Mouse (Mus musculus) thymus, postnatal 4 days (tissue): ENCODE measurements at regions not wholly inside any gene's neighbourhood (a gene's known extent, or its start where the extent isn't known, plus 50 kb on each side); places are given as distances from the start of the nearest gene placed in this dataset.

ENCODE experiments used
- DNase-seq: peaks from one replicate; pipeline ENCODE4 v3.0.0; 2021

- DNase-seq, result no peak
Observed at GRCm38 (mm10) chr13:101884752-101885151, 116.7 kb upstream of the Pik3r1 start.

GRCm38 (mm10) chr13:101891473-101891872 lies 123.5 kb upstream of the Pik3r1 start:
- no peak for DNase-seq

- no peak for DNase-seq
Observed at GRCm38 (mm10) chr13:101893035-101893600, 125.1 kb upstream of the Pik3r1 start.

- DNase-seq, result no peak
Observed at GRCm38 (mm10) chr13:101895161-101895560, 127.1 kb upstream of the Pik3r1 start.

- no peak for DNase-seq
Observed at GRCm38 (mm10) chr13:101895686-101896085, 127.7 kb upstream of the Pik3r1 start.

- DNase-seq, result no peak
Observed at GRCm38 (mm10) chr13:101896946-101897345, 128.9 kb upstream of the Pik3r1 start.

GRCm38 (mm10) chr13:101902213-101902612 lies 134.2 kb upstream of the Pik3r1 start:
- DNase-seq, result no peak

- DNase-seq, result no peak
Observed at GRCm38 (mm10) chr13:101905909-101906676, 138.1 kb upstream of the Pik3r1 start.

- DNase-seq, result no peak
Observed at GRCm38 (mm10) chr13:101909026-101909425, 141.0 kb upstream of the Pik3r1 start.

- no peak for DNase-seq
Observed at GRCm38 (mm10) chr13:101910687-101911086, 142.7 kb upstream of the Pik3r1 start.

GRCm38 (mm10) chr13:101914132-101914531 lies 146.1 kb upstream of the Pik3r1 start:
- DNase-seq, result no peak

GRCm38 (mm10) chr13:101914691-101915541 lies 146.9 kb upstream of the Pik3r1 start:
- no peak for DNase-seq

GRCm38 (mm10) chr13:101915542-101915941 lies 147.5 kb upstream of the Pik3r1 start:
- no peak for DNase-seq

GRCm38 (mm10) chr13:101915948-101916594 lies 148.1 kb upstream of the Pik3r1 start:
- no peak for DNase-seq

GRCm38 (mm10) chr13:101916876-101917275 lies 148.9 kb upstream of the Pik3r1 start:
- DNase-seq, result peak; percentile 31

GRCm38 (mm10) chr13:101918185-101918584 lies 150.2 kb upstream of the Pik3r1 start:
- no peak for DNase-seq

GRCm38 (mm10) chr13:101919266-101919665 lies 151.2 kb upstream of the Pik3r1 start:
- no peak for DNase-seq

- DNase-seq, result no peak
Observed at GRCm38 (mm10) chr13:101920384-101920783, 152.4 kb upstream of the Pik3r1 start.

- no peak for DNase-seq
Observed at GRCm38 (mm10) chr13:101924637-101925036, 156.6 kb upstream of the Pik3r1 start.

- DNase-seq, result no peak
Observed at GRCm38 (mm10) chr13:101931264-101931663, 163.2 kb upstream of the Pik3r1 start.

- DNase-seq, result no peak
Observed at GRCm38 (mm10) chr13:101931882-101932281, 163.9 kb upstream of the Pik3r1 start.

- peak; percentile 50 for DNase-seq
Observed at GRCm38 (mm10) chr13:101935843-101936242, 167.8 kb upstream of the Pik3r1 start.

- no peak for DNase-seq
Observed at GRCm38 (mm10) chr13:101954521-101954920, 186.5 kb upstream of the Pik3r1 start.
